Mouse (Mus musculus) forebrain, embryonic 11.5 days (tissue): ENCODE data around the gene 9130023H24Rik. TPM values are rescaled to one million over a fixed set of nuclear protein-coding genes. Genes with fewer than 3 reads are reported as not detected.

Source experiments
- ATAC-seq: fragments of 200-750 bp; cut with Nextera tagmentation; replicated peaks from 2 replicates; pipeline ENCODE4 v1.8.0; 2017; ENCODE audit warnings: moderate TSS enrichment; ENCODE audit not compliant: low FRiP score
- DNase-seq: peaks from one replicate; pipeline ENCODE4 v3.0.0-alpha.2; 2017; ENCODE audit warnings: low spot score
- H3K27ac ChIP-seq: fragments of 300-500 bp; sonication (generic); 2 replicates; pipeline ENCODE4 v1.5.1; 2014; ENCODE audit warnings: low read depth, low read length
- H3K27me3 ChIP-seq: fragments of 300-500 bp; sonication (generic); 2 replicates; pipeline ENCODE4 v1.6.1; 2014; ENCODE audit warnings: mild to moderate bottlenecking, low read length, mixed read lengths; ENCODE audit not compliant: control insufficient read depth, insufficient read depth
- H3K36me3 ChIP-seq: fragments of 300-500 bp; sonication (generic); 2 replicates; pipeline ENCODE4 v1.6.1; 2014; ENCODE audit warnings: mild to moderate bottlenecking, low read length, moderate library complexity, mixed read lengths; ENCODE audit not compliant: control insufficient read depth, insufficient read depth
- H3K4me1 ChIP-seq: fragments of 300-500 bp; sonication (generic); replicated peaks from 2 replicates; pipeline ENCODE4 v1.6.1; 2014; ENCODE audit warnings: low read length, mixed read lengths; ENCODE audit not compliant: control insufficient read depth, insufficient read depth
- H3K4me2 ChIP-seq: fragments of 300-500 bp; sonication (generic); 2 replicates; pipeline ENCODE4 v1.6.1; 2014; ENCODE audit warnings: low read depth, mild to moderate bottlenecking, low read length, moderate library complexity, mixed read lengths; ENCODE audit not compliant: severe bottlenecking
- H3K4me3 ChIP-seq: fragments of 300-500 bp; sonication (generic); 2 replicates; pipeline ENCODE4 v1.5.1; 2014; ENCODE audit warnings: low read depth, low read length
- H3K9ac ChIP-seq: fragments of 300-500 bp; sonication (generic); 2 replicates; pipeline ENCODE4 v1.6.1; 2014; ENCODE audit warnings: low read length
- H3K9me3 ChIP-seq: fragments of 300-500 bp; sonication (generic); 2 replicates; pipeline ENCODE4 v1.6.1; 2016; ENCODE audit warnings: low read length, mixed read lengths; ENCODE audit not compliant: control insufficient read depth
- WGBS: fragments of 180-500 bp; shearing (Covaris S2); extraction: QIAGEN DNeasy Blood & Tissue Kit; methylation state at CpG from one replicate; pipeline ENCODE4 v1.1.7; 2014; 5-methylcytosine and 5-hydroxymethylcytosine counted together
- polyA plus RNA-seq: library from polyadenylated mRNA; unstranded; fragments of >200 nt; fragmentation: Nextera tagmentation; extraction: Ambion mirVana; gene quantifications from 2 replicates; pipeline ENCODE4 v1.2.1, GENCODE M21; 2014

9130023H24Rik gene
- polyA plus RNA-seq, 1 experiment from 2014 or later: 13.2 TPM

GRCm38 (mm10) chr7:128203071-128203470 is 34.8 kb downstream of the 9130023H24Rik start:
- WGBS: 87% methylated on average over 9 of the region's 9 CpGs
- no peak for ATAC-seq

GRCm38 (mm10) chr7:128201607-128202006 is 36.2 kb downstream of the 9130023H24Rik start:
- Histone ChIP-seq H3K36me3 (no peaks in the 10 kb centered on the region), H3K4me2 (no peak overlapping the region), H3K4me3 (no peak overlapping the region), H3K4me1 (no peaks in the 10 kb centered on the region), H3K9ac (no peak overlapping the region), H3K27me3 (no peaks in the 10 kb centered on the region), H3K9me3 (no peaks in the 10 kb centered on the region), H3K27ac (no peak overlapping the region)
- no peak for DNase-seq
- no peak for ATAC-seq
- WGBS: 87% methylated on average over 9 of the region's 9 CpGs

More at GRCm38 (mm10) chr7:128203071-128203470, 34.8 kb downstream of the 9130023H24Rik start:
- no peak overlapping the region for H3K27ac ChIP-seq
- H3K4me1 ChIP-seq: no peaks in the 10 kb centered on the region
- H3K4me3 ChIP-seq: no peak overlapping the region
- no peaks in the 10 kb centered on the region for H3K27me3 ChIP-seq
- no peak overlapping the region for H3K4me2 ChIP-seq
- H3K9me3 ChIP-seq: no peaks in the 10 kb centered on the region
- no peak overlapping the region for H3K9ac ChIP-seq
- H3K36me3 ChIP-seq: no peaks in the 10 kb centered on the region
- DNase-seq: no peak

Other genes starting within 250 kb of the 9130023H24Rik start
- 4.2 and 7.0 TPM in 2 replicates for gene Pycard, start 244.2 kb downstream of the 9130023H24Rik start, polyA plus RNA-seq
- gene Trim72, start 234.1 kb downstream of the 9130023H24Rik start, polyA plus RNA-seq: not detected in 2 replicates
- gene Itgam, start 175.4 kb downstream of the 9130023H24Rik start, polyA plus RNA-seq: 0.40 and 0.57 TPM in 2 replicates
- gene Gm49368, start 175.3 kb downstream of the 9130023H24Rik start, polyA plus RNA-seq: not detected in 2 replicates
- gene Itgax, start 108.5 kb downstream of the 9130023H24Rik start, polyA plus RNA-seq: not detected in 2 replicates
- not detected in 2 replicates for gene Itgad, start 83.7 kb downstream of the 9130023H24Rik start, polyA plus RNA-seq
- not detected in 2 replicates for gene Cox6a2, start 31.6 kb downstream of the 9130023H24Rik start, polyA plus RNA-seq
- gene Armc5, start 689 bp downstream of the 9130023H24Rik start, polyA plus RNA-seq: 11.8 and 13.3 TPM in 2 replicates
- gene Tgfb1i1, start 8.8 kb upstream of the 9130023H24Rik start, polyA plus RNA-seq: 34.1 and 35.5 TPM in 2 replicates
- gene Slc5a2, start 27.6 kb upstream of the 9130023H24Rik start, polyA plus RNA-seq: 0.35 TPM in 1 of 2 replicates, not detected in the other
- gene BC017158, start 60.1 kb upstream of the 9130023H24Rik start, polyA plus RNA-seq: 23.8 and 24.9 TPM in 2 replicates
- gene Rgs10, start 180.7 kb upstream of the 9130023H24Rik start, polyA plus RNA-seq: 6.0 and 6.6 TPM in 2 replicates
- 37.9 and 48.2 TPM in 2 replicates for gene Tial1, start 223.7 kb upstream of the 9130023H24Rik start, polyA plus RNA-seq